Mouse (Mus musculus) frontal cortex, adult (tissue): ENCODE results near the gene Ngfr.
"Not testable (repeated sequence)": the region's sequence is repeated elsewhere in the genome, so short reads cannot be mapped to it uniquely, and the experiment has no call there.

Source experiments
- ATAC-seq: cut with Nextera tagmentation; 2 replicates; pipeline ENCODE4 v1.9.2; 2017; ENCODE audit warnings: mild to moderate bottlenecking, moderate library complexity, mixed read lengths; ENCODE audit not compliant: low TSS enrichment

Gene Ngfr

DNA sequence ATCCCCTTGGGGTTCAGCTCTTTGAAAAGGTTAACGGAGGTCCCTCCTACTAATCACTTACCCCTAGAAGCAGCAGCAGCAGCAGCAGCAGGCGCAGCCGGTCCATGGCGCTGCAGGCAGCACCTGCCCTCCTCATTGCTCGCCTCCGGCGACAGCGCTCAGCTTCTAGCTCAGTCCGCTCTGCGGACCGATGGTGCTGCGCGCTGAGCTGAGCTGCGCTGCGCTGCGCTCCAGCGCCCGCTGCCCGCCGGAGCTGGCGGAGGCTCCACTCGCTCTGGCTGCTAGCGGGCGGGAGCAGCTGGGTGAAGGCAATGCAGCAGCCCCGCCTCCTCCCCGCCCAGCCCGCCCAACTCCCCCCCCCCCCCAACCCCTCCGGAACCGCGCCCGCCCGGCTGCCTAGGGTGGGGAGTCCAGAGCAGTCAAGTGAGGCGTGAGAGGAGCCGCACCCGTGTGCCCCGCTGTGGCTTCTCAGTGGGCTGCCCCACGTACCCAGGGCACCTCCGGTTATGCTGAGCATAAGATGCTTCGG lies at the start of gene Ngfr:
Gene Ngfr, minus strand, starts transcription at position 313 of the 529 bp plus-strand sequence.
- peak; percentile 89 for ATAC-seq

DNA sequence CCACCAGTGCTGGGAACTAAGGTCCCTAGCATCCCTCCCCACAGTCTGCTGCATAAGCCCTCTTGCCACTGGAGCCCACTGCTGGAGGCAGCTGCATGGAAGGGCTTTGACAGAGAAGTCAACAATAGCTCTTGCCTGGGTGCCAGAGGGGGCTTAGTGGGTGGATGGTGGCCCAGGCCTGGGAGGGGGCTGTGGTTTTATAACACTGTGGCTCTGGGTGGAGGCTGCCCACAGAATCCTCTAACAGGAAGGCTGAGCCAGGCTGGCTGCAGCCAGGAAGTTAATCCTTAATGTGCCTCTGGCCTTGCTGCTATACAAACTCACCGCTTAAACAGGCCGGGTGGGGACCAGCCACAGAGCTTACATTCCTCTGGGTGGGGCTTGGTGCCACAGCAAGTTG lies 47.5 kb upstream of the Ngfr start:
- no peak for ATAC-seq

DNA sequence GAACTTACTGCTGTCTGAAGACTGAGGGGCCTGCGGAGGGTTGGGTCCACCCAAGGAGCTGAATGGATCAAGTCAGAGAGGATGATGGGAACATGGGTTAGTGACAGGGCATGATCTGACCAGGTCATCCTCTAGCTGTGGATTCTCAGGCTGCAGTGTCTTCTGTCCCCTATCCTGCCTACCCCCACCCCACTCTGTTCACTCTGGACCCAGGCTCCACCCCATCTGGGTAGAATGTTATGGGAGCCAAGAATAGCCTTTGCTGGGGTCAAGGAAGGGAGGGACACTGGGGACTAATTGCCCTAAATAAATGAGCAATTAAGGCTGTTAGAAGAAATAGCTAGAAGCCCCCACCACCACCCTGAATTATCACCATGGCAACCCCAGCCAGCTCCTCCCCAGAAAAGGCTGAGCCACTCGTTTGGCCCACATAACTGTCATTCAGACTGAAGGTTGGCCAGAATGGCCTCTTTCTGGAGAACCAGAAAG lies 46.0 kb upstream of the Ngfr start:
- no peak for ATAC-seq

DNA sequence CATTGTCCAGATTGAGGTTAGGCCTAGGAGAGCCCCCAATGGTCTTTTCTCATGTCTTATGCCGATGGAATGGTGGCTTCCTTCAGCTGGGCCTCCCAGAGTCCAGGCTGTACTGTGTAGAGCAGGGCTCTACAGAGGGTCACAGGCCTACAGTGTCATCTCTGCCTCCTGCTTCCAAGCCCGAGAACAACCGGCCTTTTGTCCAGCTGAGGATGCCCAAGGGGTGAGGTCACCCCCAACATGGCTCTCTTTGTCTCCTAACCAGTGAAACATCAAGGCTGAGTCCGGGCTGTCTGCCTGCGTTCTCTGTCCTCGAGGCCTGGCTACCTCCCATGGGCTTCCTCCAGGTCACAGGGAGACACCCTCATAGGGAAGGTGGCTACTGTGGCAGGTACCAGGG lies 44.9 kb upstream of the Ngfr start:
- peak; percentile 77; the same call in 1 of the 2 replicates for ATAC-seq

DNA sequence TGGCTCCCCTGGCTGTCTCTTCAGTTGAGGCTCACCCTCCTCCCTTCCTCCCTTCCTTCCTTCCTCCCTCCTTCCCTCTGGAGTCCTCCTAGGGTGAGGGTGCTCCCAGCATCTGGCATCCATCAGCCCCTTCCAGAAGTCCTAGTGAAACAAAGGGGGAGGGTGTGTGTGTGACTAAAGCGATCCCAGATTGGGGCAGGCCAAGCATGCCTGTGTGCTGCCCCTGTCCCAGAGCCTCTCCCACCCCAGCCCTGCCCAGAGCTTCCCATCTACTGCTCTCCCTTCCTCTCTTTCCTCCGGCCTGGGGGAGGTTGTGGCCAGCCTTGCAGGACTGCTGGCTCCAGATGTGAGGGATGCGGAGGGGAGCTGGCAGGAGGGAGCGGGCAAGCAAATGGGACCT lies 43.8 kb upstream of the Ngfr start:
- ATAC-seq: no peak

DNA sequence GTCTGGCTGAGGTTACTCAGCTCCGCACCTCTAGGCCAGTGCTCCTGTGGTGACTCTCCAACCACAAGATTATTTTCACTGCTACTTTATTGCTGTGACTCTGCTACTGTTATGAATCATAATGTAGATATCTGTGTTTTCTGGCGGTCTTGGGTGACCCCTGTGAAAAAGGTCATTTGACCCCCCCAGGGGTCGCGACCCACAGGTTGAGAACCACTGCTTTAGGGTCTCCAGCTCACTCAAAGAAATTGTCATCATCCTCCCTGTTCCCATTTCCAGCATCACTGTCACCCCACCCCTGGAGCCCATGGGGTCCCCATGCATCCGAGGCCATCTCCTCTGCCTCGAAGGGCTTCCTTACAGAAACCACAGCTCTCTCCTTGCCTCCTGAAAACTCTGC lies 43.0 kb upstream of the Ngfr start:
- no peak for ATAC-seq

DNA sequence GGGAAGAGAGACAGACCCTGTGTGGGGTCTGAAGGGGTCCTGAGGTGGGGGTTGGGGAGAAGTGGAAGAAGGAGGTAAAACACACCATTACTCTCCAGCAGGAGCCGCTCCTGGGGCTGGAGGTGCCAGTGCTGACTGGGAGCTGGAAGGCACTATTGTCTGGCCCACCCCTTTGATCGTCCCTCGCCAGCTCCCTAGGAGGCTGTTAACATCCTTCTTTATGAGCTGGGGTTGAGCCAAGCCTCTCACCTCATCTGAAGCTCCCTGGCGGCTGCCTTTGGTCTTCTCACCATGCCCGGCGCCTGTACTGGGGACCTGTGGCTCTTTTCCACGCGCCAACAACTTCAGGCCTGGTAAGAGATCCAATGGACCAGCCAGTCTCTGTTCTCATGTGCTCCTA lies 34.9 kb upstream of the Ngfr start:
- no peak for ATAC-seq

DNA sequence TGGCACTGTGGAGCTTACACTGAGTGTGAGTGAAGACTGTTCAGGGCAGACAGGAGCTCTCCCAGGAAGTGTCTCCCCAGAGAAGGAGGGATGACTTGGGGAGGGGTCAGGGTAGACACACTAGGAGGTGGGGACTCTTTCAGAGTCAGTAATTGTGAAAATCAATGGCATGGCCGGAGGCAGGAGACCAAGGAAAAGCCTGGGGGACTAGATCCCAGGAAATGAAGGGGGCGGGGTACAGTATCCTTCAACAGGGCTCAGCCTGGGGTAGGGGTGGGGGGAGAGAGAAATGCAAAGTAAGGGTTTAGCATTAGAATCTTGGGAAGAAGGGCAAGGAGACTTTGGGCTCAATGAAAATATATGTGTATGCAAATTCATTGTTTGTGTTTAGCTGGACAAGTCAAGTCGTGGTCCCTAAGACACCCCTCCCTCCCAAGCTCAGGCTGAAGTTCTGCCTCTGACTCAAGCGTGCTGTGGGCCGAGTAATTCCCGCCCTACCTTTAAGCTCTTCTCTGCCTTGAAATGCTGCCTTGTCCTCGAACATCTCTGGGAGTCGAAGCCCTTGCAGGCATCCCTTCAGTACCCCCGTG lies 34.1 kb upstream of the Ngfr start:
- no peak for ATAC-seq

DNA sequence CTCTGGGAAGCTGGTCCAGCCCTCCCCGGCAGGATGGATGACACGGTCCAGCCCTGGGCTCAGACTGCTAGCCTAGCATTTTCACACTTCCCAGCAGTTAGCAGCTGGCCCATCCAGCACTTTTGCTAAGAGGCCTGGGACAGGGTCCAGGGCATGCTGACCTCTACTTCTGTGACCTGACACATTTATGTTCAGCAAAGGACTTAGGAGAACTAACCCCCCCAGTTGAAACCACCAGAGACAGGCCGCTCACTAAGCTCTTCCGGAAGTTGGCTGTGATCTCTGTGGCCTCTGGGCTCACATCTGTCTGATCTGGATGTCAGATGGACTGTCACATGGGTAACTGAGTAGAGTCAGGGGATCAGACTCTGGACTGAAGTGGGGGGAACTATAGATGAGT lies 33.5 kb upstream of the Ngfr start:
- ATAC-seq: no peak

DNA sequence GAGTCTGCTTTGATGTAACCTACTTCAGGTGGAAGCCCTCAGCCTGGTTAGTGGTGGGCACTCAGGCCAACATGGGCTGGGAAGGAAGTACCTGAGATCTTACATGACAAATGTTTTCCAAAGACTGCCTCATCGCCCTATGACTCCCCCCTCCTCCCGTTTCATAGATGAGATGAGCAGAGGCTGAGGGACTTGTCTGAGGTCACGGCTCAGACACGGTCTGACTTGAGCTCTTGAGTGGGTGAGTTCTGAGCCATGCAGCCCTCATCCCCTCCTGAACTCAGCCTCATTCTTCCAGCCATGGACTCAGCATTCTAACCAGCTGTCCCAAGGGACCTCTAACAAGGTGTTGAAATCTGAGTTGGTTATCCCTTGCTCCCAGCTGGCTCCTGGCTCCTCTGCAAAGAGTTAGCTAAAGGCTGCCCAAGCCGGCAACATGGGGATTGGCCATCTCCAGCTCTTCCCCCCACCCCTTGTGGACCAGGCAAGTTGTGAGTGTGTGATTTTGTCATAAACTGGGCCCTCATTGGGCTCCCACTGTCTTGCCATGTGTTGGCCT lies 32.4 kb upstream of the Ngfr start:
- ATAC-seq: no peak

DNA sequence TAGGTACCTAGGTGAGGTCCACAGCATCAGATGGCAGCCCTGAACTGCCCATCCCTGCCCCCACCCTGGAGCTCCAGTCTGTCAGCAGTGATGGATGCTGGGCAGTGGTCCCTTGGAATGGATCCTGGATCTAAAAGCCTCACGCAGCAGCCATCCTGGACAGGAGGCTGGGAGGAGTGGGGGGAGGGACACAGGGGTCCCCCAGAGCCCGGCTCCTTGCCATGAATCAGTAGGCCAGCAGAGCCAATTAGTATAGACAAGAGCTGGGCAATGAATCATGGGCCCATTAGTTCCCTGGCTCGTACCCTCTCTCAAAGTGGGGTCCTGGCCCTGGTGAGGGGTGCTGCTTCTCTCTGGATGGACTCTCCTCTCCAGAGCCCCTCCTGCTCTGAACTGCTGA lies 31.5 kb upstream of the Ngfr start:
- ATAC-seq: no peak

DNA sequence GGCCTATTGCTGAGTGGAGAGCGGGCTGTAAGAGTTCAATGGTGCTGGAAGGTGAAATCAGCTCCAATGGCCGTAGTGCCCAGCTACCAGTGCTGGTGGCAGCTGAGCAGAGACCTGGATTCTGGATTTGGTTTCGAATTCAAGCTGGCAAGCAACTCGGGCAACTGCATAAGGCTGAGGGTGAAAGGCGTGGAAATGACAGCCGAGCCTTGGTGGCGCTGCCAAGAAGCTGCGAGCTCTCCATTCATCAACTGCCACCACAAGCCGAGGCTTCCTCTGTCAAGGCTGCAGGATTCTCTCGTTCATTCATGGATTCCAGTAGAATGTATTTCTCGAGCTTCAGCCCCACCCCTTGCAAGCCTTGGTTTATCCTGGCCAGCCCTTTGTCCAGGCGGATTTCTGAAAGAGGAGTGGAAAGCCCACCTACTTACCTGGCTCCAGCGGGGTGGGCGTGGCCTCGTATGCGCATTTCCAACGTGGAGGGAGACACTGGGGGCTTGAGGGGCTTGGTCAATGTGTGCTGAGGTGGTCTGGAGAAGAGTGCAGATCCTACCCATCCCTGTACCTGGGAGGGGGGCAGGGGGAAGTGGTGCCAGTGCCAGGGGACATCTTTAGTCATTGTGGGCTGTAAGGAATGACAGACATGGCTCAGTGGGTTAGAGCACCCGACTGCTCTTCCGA lies 30.4 kb upstream of the Ngfr start:
- peak; percentile 90 for ATAC-seq

DNA sequence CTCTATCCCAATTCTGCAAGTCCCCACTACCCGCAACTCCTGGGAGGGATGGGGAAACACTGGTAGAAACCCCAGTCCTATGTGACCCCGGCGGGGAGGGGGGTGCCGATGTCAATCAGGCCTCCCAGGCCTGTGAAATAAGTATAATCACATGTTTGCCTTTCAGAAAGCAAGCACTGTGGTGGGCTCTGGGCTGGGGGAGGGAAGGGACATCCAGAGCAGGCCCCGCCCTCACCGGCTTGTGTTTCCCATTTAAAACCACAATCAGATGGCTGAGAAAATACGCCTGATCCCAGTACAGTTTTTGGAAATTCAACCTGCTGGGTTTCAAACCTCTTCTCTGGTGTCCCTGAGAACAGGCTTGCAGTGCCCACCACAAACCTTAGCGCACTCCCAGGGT lies 27.2 kb upstream of the Ngfr start:
- ATAC-seq: no peak

DNA sequence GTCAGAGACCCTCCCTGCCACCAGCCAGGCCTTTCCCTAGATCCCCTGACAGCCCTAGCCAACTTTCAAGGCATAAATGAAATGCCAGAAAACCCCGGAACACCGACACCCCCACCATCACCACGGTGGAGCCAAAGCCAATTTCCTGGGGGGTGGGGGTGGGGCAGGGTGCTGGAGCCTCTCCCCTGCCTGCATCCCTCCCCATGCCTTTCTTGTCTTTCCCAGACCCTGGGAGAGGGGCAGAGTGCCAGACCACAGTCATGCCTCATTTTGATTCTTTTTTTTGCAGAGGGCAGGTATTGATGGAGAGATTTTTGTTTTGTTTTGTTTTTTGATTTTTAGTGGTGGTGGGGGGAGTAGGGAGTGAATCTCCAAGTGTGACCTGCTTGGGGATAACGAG lies 23.7 kb upstream of the Ngfr start:
- ATAC-seq: no peak

DNA sequence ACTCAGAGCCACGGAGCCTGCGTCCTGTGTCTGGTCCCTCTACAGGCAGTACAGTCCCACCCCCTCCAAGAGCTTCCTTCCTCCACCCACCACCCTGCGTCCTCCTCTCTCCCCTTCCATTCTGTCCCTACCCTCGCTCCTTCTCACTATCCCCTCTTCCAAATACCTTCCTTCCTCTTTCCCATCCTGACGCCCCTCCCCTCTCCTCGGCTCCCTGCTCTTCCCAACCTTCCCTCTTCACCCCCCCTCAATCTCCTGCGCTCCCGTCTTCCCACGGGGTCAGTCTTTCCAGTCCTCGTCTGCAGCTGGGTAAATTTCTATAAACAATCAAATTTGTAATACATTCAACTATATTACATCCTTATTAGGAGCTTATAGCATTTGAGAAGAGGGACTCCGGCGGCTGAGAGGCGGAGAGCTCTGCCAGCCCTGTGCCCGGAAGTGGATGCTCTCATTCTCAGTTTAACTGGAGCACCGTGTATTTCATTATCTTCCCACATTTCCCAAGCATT lies 22.9 kb upstream of the Ngfr start:
- ATAC-seq: peak; percentile 83; the same call in 1 of the 2 replicates

DNA sequence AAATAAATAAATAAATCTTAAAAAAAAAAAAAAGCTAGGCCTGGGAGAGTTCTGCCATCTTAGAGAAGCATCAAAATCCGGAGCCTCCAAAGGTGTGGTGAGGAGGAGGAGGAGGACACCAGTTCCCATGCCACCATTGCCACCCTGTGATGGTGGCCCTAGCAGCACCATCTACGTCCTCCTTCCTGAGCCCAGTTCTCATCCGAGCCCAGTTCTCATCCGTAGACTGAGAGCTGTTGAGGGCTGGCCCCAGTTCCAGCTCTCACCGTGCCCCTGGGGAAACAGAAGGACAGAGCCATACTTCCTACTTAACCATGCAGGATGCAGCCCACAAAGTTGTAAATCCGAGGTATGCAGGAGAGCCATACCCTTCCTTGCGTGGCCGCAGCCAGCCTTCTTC lies 22.4 kb upstream of the Ngfr start:
- ATAC-seq: no peak

DNA sequence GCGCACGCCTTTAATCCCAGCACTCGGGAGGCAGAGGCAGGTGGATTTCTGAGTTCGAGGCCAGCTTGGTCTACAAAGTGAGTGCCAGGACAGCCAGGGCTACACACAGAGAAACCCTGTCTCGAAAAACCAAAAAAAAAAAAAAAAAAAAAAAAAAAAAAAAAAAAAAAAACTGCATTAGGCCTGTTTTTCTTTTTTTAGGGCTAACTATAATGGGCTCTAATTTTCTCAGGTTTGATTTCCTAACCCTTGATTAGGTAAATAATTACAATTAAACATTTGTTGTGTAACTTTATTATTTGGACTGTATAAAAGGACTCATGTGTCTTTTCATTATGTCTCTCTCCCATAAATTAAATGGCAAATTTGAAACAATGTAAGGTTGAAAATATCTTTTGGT lies 19.8 kb upstream of the Ngfr start:
- ATAC-seq: not testable (repeated sequence)

DNA sequence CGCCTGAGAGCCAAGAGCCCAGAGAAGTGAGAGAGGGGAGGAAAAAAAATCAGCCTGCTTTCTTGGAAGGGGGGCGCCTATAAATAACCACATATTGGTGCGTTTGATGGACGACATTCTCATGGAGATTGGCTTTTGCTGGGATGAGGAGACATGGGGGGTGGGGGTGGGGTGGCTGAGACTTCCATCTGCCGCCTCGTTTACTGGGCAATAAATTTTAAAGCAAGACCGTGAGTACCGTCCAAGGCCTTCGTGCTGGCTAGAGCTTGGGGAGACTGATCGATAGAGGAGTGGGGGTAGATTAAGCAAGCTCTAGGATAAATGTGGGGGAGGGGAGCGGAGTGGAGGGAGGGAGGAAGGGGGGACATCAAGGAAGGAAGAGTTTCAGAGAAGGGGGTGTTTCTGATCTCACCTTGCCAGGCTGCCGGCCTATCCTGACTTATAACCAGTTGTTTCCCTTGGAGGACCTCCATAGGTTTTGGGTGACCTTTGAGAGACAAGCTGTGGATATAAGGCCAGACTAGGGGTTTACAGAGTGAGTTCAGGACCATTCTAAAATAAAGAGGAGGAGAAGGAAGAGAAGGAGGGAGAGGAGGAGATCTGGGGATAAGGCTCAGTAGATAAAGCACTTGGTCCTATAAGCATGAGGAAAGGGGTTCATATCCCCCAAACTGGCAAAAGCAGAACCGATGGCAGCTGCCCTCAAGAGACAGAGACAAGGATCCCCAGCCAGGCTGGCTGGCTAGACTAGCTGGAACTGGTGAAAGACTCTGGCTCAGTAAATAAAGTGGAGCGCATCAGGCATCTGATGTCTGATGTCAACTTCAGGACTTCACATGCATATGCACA lies 10.9 kb upstream of the Ngfr start:
- ATAC-seq: no peak

DNA sequence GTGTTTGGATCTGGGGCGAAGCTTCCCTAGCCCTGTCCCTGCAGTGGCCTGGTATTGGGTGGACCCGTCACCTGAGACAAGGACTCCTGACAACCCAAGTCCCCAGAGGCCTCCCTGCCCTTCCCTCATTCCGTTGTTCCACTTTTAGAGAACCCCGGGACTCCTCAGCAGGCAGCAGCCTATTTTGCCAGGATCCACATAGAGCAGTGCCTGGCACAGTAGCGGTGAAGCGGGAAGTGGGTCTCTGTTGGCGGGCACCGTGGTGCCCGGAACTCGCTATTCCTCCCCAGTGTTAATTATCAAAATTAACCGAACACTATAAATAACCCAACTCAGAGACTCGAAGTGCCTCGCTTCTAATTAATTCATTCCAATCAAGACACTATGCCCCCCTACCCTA lies 10.2 kb upstream of the Ngfr start:
- no peak for ATAC-seq

DNA sequence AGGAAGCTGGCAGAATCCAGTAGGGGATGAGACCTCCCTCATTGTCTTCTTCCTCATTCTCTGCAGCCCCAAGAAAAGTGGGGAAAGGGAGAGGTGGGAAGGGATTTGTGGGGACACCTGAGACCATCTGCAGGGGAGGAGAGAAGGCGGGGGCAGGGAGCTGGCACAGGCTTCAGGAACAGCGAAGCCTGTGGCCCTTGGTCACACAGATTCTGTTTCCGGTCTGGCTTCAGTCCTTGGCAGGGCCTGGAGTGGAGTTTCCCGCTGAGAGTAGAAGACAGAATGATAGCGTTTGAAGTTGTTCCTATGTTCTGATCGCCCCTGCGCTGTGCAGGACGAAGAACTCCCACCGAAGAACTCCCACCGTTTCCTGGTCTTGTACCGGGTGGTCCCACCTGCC lies 9.2 kb upstream of the Ngfr start:
- ATAC-seq: no peak

DNA sequence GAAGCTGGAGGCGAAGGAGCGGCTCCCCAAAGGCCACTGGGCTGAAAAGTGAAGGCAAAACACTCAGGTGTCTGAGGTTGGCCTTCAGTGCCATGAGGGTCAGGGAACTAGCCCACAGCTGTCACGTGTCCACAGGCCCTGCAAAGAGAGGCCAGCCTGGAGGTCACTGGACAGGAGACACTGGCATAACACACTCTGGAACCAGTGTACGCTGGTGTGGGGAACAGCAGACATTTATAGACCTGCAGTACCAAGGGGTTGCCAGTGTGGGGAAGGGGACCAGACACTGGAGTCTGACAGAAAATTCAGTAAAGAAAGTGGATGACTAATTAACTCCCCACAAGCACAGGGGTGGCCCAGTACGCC lies 8.6 kb upstream of the Ngfr start:
- ATAC-seq: no peak
